Mouse (Mus musculus): Measurements from ENCODE around the gene Dock3.

Dock3 gene

GRCm38 (mm10) chr9:107231539-107232139 lies at the start of gene Dock3:
Gene Dock3, minus strand, starts transcription at chr9:107231909.
- DNase-seq (ENCODE audit: low spot score), result no peak

- no peak for DNase-seq (ENCODE audit: low spot score)
Measured at GRCm38 (mm10) chr9:107280322-107281027, 48.8 kb upstream of the Dock3 start.

GRCm38 (mm10) chr9:107279378-107280321 lies 47.9 kb upstream of the Dock3 start:
- DNase-seq (ENCODE audit: low spot score), result no peak

GRCm38 (mm10) chr9:107278527-107279377 lies 47.0 kb upstream of the Dock3 start:
- no peak for DNase-seq (ENCODE audit: low spot score)

- DNase-seq (ENCODE audit: low spot score), result no peak
Measured at GRCm38 (mm10) chr9:107278126-107278525, 46.4 kb upstream of the Dock3 start.

DNA sequence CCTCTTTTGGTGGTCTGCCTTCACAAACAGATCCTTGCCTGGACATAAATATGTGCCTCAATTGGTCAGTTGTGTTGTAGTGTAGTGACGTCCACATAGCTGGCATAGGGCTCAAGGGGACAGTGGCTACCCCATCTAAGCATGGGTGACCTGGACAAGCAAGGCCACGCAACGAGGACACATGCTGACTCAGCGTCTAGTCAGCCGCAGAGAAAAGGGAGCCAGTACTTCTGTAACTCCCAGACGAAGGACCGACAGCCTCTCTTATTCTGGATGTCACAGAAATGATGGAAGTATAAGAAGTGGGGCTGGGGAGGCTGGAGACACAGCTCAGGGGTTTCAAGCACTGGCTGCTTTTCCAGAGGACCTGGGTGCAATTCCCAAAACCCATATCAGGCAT lies 45.9 kb upstream of the Dock3 start:
- no peak for DNase-seq (ENCODE audit: low spot score)

DNA sequence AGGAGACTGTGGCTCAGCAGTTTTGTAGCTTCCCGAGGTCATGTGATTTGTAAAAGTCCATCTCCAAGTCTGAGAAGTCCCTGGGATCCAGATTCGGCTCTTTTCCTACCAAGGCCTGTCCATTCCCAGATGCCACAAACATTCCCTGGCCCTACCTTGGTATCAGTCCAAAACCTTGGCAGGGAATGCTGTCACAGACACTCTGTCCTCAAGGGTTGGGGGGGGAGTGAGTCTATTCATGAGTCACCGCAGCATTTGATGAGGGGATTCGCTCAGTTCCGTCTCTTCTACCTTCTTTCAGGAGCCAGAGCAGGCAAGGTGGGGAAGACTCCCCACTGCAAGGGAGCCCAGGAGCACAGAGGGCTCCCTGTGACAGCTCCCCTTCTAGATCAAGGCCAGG lies 44.0 kb upstream of the Dock3 start:
- DNase-seq (ENCODE audit: low spot score), result no peak

- no peak for DNase-seq (ENCODE audit: low spot score)
Measured at GRCm38 (mm10) chr9:107274751-107275150, 43.0 kb upstream of the Dock3 start.

DNA sequence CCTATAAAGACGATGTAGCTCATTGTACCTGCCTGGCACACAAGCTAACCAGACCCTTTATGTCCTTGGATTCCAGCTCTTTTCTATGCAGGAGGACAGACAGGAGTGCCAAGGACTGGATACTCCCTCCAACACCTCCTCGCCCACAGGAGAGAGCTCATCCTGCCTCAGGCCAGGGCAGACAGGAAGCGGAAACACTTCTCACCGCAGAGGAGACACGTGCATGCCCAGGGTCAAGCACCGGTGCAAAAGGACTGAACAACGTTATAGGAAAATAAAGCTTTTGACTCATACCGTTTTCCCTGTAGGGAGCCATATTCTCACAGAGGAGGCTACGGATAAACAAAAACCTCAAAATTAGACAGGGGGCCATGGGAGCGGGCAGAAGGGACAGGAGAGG lies 41.5 kb upstream of the Dock3 start:
- no peak for DNase-seq (ENCODE audit: low spot score)

DNA sequence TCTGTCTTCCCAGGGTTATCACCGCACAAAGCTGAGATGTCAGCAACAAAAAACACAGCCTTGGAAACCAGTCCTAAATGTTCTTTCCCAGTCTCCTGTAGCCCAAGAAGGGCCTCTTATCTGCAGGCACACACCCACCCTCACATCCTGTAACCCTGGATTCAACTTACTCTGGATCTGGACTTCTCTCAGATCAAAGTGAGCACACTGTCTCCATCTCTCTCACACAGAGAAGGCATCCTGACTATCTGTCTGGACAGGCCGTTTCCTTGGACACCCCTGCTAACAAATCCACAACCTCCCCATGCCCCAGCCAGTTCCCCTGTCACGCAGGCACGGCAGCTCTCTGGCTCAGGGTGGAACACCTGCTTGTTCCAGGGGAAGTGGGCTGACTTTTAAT lies 40.6 kb upstream of the Dock3 start:
- DNase-seq (ENCODE audit: low spot score), result no peak

DNA sequence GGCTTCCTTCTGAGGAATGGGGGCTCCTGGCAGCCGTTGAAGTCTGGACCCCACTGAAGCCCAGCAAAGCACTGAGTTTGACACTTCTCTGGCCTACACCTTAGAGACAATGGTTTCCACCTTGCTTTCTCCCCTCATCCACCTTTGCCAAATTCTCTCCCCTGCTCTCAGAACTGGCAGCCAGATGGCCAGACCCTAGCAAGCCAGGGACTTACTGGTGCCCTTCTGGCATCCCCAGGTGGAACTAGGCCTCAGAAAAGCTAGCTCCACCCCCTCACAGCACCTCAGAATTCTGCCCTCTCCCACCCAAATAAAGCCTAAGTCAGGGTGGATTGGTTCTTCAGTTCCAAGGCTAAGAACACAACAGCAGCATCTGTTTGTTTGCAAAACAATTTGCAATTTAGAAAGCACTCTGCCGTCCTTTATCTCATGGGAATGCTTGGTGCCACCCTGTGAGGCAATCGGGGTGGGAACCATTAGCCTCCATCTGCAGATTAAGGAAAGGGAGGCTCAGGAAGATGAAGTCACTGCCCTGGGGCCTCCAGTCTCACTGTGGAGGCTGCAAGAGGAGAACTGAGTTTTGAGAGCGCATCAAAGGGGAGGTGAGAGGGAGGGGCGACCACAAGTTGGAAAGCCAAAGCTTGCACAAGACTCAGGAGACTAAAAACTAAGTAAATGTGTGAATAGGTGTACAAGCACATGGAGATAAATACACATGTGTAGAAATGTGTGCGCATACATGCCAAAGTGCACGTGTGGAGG lies 39.6 kb upstream of the Dock3 start:
- DNase-seq (ENCODE audit: low spot score), result no peak

- no peak for DNase-seq (ENCODE audit: low spot score)
Measured at GRCm38 (mm10) chr9:107269772-107270171, 38.1 kb upstream of the Dock3 start.

DNA sequence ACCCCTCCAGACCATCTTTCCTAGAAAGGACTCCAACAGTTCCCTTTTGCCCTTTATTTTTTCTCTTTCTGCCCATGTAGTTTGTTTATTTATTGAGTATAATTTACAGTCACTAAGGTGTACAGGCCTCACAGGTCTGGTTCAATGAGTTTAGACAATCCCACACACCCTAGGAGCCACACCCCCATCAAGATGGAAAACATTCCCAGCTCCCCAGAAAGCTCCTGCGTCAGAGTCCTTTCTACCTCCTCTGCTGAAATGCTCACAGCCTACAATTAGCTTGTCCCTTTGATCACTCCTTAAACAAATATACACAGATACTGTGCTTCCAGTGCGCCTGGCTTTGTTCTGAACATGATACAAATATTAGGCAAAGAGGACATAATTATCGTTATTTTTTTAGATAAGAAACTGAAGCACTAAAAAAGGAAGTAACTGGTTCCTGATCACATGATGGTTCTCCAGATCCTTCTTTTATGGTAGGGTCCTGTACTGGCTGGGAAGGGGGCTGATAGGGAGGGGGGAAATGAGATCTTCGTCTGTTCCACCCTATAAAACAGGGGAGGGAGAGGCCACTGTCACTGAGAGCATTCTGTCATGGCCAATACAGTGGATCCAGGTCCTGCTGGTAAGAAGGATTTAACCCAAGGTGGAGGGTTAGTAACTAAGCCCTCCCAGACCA lies 36.2 kb upstream of the Dock3 start:
- no peak for DNase-seq (ENCODE audit: low spot score)

- DNase-seq (ENCODE audit: low spot score), result no peak
Measured at GRCm38 (mm10) chr9:107267028-107267427, 35.3 kb upstream of the Dock3 start.

DNA sequence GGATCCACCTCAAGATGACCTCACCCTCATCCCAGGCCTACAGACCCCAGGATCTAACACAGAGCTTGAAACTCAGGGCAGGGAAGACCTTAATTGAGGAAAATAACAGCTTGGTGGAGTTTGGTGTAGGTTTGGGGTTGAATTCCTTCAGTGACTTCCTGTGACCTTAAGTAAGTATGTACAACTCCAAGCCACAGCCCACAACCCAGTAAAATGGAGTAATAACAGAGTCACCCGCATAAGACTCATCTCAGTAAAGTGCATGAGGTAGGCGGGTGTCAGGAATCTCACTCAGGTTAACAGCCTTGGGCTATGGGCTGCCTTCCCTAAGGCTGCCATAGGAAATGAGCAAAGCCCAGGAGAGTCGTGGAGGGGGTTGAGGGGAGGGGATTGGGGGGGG lies 33.0 kb upstream of the Dock3 start:
- DNase-seq (ENCODE audit: low spot score), result no peak

DNA sequence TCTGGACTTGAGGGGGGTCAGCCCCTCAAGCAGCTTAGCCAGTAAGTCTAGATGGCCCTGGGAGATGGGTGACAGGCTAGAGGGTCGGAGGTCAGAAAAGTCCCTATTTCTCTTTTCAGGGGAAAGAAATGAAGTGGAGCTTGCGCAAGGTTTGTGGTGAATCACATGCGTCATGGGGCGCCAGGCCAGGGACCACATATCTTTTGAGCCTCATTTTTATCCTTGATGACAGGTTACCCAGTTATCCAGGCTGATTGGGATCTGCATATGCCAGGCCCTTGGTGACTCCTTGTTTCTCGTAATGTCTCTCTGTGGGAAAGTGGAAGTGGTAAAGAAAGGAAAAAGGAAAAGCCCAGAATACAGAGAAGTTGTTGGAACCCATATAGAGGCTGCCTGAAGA lies 32.2 kb upstream of the Dock3 start:
- DNase-seq (ENCODE audit: low spot score), result no peak

GRCm38 (mm10) chr9:107262375-107262774 lies 30.7 kb upstream of the Dock3 start:
- DNase-seq (ENCODE audit: low spot score), result no peak

- DNase-seq (ENCODE audit: low spot score), result no peak
Measured at GRCm38 (mm10) chr9:107261792-107262191, 30.1 kb upstream of the Dock3 start.

- no peak for DNase-seq (ENCODE audit: low spot score)
Measured at GRCm38 (mm10) chr9:107260836-107261235, 29.1 kb upstream of the Dock3 start.

GRCm38 (mm10) chr9:107260429-107260828 lies 28.7 kb upstream of the Dock3 start:
- no peak for DNase-seq (ENCODE audit: low spot score)

DNA sequence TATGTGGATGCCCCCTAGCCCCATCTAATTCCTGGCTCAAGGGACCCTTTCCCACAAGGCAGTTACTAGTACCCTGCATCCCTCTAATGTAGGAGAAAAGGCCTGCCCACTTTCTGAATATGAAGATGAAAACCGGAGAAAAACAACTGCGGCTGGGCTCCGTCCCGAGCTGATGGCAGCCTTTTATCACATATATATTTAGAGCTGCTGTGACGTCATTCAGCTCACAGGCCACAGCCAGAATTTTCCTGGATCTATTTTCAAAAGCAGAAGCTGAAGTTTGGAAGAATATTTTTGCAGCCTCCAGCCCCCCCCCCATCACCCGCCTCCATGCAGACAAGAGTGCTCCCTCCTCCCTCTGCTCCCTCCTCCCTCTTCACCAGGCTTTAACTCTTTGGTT lies 27.9 kb upstream of the Dock3 start:
- no peak for DNase-seq (ENCODE audit: low spot score)
